Mouse (Mus musculus) mouse trophoblast stem cell (cell line): ENCODE data around the gene Cfap43.

Experiments used
- in situ Hi-C, 2 experiments: fragments of 300-500 bp; cut with MseI, MboI; formaldehyde crosslinking; loops; 2 replicates in 1 of 2; 3 replicates in 1 of 2; pipeline ENCODE4 v1.15.1; 2025

Gene Cfap43

GRCm38 (mm10) chr19:47886617-47887016 lies 32.5 kb downstream of the Cfap43 start:
- in situ Hi-C loops, result no loop called here

GRCm38 (mm10) chr19:47885886-47886285 lies 33.2 kb downstream of the Cfap43 start:
- in situ Hi-C loops, result no loop called here

DNA sequence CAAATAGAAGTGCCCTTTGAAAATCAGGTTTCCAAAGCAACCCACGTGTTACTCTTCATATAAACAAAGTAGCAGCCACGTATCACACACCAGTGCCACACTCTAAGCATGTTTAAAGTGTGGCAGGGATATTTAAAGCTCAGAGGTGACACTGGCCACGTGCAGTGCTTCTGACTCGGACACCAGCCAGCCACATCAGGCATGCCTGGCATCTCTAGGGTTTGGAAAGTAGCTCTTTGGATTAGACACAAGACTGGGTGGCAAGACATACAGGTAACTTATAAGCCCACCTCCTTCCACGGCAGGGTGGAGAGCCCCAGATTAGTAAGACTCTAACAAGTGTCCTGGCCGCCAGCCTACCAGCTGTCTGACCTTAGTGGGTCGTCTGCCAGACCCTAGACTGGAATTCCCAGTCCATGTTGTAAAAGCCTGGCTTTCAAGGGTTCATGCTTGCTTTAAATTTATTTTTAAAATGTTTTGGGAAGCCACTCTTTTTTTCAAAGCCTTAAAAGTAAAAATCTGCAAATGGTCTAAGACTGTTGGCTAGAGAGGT lies 33.8 kb downstream of the Cfap43 start:
- in situ Hi-C loops, result no loop called here

GRCm38 (mm10) chr19:47884296-47885085 lies 34.6 kb downstream of the Cfap43 start:
- in situ Hi-C loops, result loop anchor here (5.0 kb wide), 2 partner anchors 43 to 48 kb away; no protein-coding TSS in a partner anchor

DNA sequence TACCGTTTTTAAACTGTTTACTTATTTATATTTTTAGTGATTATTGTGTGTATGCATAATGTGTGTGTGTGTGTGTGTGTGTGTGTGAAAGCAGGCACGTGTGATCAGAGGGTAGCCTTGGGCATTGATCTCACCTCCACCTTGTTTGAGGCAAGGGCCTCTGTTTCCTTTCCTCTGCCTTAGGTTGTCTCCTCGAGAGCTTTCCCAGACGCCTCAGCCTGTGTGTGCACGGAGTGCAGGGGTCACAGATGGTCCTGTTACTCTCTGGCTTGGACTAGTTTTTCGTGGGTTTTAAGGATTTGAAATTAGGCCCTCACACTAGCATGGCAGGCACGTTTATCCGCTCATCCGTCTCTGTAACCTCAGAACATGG lies 36.2 kb downstream of the Cfap43 start:
- in situ Hi-C loops, result loop anchor here (5.0 kb wide), 2 partner anchors 44 to 49 kb away; no protein-coding TSS in a partner anchor

- in situ Hi-C loops, result loop anchor here (5.0 kb wide), 2 partner anchors 45 to 50 kb away; no protein-coding TSS in a partner anchor
Measured at GRCm38 (mm10) chr19:47882151-47882881, 36.8 kb downstream of the Cfap43 start.

- in situ Hi-C loops, result loop anchor here (5.0 kb wide), 2 partner anchors 46 to 51 kb away; no protein-coding TSS in a partner anchor
Measured at GRCm38 (mm10) chr19:47881538-47881937, 37.5 kb downstream of the Cfap43 start.

GRCm38 (mm10) chr19:47876252-47876651 lies 42.8 kb downstream of the Cfap43 start:
- in situ Hi-C loops, result no loop called here

DNA sequence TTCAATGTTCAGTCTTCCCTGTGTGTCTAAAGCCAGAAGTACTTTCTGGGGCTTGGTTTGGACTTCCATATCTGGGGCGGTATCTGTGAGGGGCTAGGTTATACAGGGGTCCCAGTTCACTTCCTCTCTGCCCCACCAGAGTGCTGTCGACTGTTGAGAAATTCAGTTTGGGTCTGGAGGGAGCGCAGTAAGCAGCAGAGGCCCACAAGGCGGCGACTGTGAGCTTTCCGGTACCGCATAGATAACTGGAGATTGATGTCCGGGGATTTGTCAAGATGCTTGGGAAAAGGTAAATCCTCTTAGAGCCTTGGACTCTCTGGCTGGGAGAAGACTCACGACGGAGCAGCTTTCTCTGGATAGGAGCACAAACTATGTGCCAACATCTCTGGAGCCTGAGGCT lies 47.6 kb downstream of the Cfap43 start:
- in situ Hi-C loops, result no loop called here

DNA sequence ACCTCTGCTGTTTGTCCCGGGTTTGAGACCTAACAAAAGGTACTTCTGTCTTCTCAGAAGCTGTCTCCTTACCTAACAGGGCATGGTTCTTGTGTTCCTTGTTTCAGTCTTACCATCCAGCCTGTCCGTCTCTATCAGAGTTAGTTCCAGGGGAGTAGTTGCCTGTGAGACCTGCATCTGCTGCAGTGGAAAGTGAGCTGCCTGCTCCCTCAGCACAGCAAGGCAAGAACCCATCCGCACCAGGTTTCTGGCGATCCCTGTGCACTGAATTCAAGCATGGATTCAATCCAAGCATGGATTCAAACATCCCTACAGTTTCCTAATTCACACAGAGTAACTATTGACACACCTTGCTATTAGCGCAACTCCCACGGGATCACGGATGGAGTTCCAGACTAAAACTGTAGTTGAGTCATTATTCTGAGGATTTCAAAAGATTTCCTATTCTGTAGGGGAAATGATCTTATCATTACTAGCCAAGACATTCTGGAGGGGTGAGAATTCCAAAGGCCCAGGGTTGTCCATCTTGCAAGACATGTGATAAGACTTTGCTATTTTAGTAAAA lies 48.9 kb downstream of the Cfap43 start:
- in situ Hi-C loops, result no loop called here

DNA sequence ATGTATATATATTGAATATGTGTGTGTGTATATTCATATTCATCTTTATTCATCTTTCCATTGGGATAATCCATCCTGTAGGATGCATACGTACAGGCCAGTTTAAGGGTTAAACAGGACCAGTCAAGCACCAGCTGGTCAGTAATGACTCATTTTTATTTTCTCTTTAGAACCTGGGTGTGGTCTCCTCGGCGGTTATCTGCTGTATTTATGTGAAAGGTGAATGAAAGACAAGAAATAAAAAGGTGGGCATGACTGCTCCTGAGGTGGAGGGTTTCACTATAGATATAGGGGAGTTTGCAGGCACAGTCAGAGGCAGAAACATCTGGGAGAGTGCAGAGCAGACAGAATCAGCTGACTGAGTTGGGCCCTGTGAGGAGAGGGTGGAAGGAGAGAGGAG lies 49.6 kb downstream of the Cfap43 start:
- in situ Hi-C loops, result no loop called here

DNA sequence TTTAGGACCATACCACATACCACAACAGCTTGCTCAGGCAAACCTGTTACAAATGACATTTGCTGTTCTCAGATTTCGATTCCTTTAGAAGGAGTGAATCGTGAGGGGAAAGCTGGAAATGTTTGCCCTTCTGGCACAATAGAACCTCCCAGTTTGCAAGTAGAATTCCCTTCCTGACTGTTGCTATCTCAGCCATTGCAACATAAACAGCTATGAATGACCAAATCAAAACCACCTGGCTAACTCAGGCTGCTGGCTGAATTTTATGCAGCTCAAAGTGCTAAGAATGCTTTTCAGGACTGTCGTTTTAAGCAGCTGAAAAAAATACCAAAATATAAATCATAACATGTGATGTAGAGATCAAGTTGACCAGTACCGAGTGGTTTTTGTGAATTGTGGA lies 50.1 kb downstream of the Cfap43 start:
- in situ Hi-C loops, result no loop called here

DNA sequence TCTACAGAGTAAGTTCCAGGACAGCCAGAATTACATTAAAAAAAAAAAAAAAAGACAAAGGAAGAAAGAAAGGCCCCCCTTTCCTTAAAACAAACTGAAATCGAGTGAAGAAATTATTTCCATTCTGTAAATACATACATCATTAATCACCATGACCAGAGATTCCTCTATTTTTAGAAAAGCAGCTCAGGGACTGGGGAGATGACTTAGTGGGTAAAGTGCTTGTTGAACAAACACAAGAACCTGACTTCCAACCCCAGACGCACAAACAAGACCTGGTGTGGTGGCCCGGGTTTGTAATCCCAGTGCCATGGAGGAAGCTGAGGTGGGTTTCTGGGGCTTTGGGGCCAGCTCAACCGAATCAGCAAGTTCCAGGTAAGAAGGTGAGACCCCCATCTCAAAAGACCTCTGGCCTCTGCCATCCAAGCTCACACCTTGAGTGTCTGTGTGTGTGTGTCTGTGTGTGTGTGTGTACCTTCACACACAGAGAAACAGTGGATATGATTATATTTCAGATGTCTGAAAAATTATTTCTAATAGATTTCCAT lies 51.4 kb downstream of the Cfap43 start:
- in situ Hi-C loops, result no loop called here

GRCm38 (mm10) chr19:47865353-47865947 lies 53.6 kb downstream of the Cfap43 start, which contains the start of gene Gsto2:
Gene Gsto2, plus strand, starts transcription at chr19:47865534.
- in situ Hi-C loops, result no loop called here

- in situ Hi-C loops, result no loop called here
Measured at GRCm38 (mm10) chr19:47864721-47865120, 54.4 kb downstream of the Cfap43 start.

- in situ Hi-C loops, result no loop called here
Measured at GRCm38 (mm10) chr19:47864051-47864450, 55.0 kb downstream of the Cfap43 start.

DNA sequence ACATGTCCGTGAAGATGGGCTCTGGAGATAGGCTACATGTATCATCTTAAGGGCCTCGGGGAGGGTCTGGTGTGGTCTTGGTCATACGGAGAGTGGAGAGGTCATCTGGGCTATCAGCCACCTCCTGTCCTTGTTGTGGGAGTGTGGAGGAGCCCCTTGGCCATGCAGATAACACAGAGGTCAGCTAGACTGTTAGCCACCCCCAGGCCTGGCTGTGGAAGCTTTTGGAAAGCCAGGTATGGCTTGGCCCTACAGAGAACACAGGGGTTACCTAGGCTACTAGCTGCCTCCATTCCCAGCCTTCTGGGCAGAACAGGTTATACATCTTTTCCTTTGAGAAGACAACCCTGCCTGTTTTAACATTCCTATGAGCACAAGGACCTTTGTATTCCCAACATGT lies 56.5 kb downstream of the Cfap43 start:
- in situ Hi-C loops, result no loop called here

DNA sequence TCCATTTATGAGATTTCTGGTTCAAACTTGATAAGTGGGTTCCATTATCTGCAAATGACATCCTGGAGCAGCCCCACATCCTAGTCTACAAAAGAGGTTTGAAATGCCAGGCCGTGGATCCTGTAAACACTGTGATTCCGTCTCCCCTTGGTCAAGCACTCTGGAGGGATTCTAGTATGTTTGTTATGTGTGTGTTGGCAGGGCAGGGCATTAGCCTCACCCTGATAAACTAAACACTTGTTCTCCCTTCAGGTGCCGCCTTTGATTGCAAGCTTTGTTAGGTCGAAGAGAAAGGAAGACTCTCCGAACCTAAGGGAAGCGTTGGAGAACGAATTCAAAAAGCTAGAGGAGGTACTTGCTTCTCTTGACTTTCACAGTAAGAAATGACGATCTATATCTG lies 59.9 kb downstream of the Cfap43 start:
- in situ Hi-C loops, result no loop called here

DNA sequence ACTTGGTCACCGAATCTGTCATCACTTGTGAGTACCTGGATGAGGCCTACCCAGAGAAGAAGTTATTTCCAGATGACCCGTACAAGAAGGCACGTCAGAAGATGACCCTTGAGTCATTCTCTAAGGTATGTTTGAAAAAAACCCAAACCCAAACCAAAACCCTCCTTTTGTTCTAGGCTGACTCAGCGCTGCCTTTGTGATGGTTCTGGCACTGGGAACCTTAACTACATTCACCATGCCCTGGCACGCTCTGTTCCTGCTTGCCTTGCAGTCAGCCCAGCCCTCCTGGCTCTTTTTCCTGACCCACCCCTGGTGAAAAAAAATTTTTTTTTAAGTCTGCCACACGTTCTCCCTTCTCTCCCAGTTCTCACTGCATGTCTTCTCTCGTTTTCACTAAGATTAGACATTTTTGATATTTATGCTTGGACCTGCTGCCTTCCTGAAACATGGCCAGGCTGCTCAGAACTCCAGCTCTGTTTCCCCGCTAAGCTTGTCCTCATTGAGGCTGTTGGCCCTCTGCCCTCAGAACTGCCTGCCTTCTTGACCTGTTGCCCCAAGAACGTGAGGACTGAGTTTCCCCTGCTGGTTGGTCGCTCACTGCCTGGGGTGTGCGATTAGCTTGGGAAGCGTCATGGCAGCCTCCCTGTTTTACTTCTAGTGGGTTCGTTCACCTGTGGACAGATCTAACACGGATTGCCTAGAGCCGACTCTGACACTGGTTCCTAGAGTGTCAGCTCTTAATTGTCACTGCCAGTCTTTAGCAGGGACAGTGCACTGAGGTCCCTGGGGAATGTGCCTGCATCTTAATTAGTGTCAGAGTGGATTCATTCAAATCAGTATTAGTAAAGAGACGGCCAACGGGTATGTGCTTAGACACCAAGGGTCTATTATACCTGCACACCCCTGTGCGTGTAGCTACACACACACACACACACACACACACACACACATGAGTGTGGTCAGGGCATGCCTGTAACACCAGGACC lies 60.8 kb downstream of the Cfap43 start:
- in situ Hi-C loops, result no loop called here
